Mouse (Mus musculus) kidney, postnatal 0 days (tissue): Measurements from ENCODE around the gene Tmem132c. TPM values are rescaled to one million over a fixed set of nuclear protein-coding genes. Genes with fewer than 3 reads are reported as not detected.
A peak's percentile ranks its signal among the peaks of the same experiment; 100 is the strongest.

Experiments
- ATAC-seq: fragments of 200-750 bp; cut with Nextera tagmentation; replicated peaks from 2 replicates; pipeline ENCODE4 v1.8.0; 2017; ENCODE audit warnings: low read depth, moderate number of reproducible peaks, moderate TSS enrichment, moderate library complexity; ENCODE audit not compliant: low FRiP score
- DNase-seq: peaks from one replicate; pipeline ENCODE4 v3.0.0-alpha.2; 2016; ENCODE audit warnings: low spot score
- H3K27ac ChIP-seq: fragments of 300-500 bp; sonication (generic); 2 replicates; pipeline ENCODE4 v1.5.1; 2014; ENCODE audit warnings: mild to moderate bottlenecking
- H3K27me3 ChIP-seq: fragments of 300-500 bp; sonication (generic); 2 replicates; pipeline ENCODE4 v1.6.1; 2014; ENCODE audit warnings: low read length, mixed read lengths; ENCODE audit not compliant: insufficient read depth
- H3K36me3 ChIP-seq: fragments of 300-500 bp; sonication (generic); 2 replicates; pipeline ENCODE4 v1.6.1; 2014; ENCODE audit warnings: low read length, mixed read lengths; ENCODE audit not compliant: insufficient read depth
- H3K4me1 ChIP-seq: fragments of 300-500 bp; sonication (generic); replicated peaks from 2 replicates; pipeline ENCODE4 v1.6.1; 2014; ENCODE audit warnings: antibody characterized with exemption, low read length, mixed read lengths; ENCODE audit not compliant: insufficient read depth
- H3K4me2 ChIP-seq: fragments of 300-500 bp; sonication (generic); 2 replicates; pipeline ENCODE4 v1.6.1; 2014; ENCODE audit warnings: mild to moderate bottlenecking, low read length, moderate library complexity, mixed read lengths
- H3K4me3 ChIP-seq: fragments of 300-500 bp; sonication (generic); replicated peaks from 2 replicates; pipeline ENCODE4 v1.5.1; 2014; ENCODE audit warnings: low read depth, low read length
- H3K9ac ChIP-seq: fragments of 300-500 bp; sonication (generic); 2 replicates; pipeline ENCODE4 v1.6.1; 2014; ENCODE audit warnings: low read depth, low read length
- H3K9me3 ChIP-seq: fragments of 300-500 bp; sonication (generic); replicated peaks from 2 replicates; pipeline ENCODE4 v1.6.1; 2016; ENCODE audit warnings: low read length, inconsistent platforms, mixed read lengths
- CTCF ChIP-seq: IDR thresholded peaks from 2 replicates; pipeline ENCODE4 v1.5.1; 2016; ENCODE audit warnings: antibody characterized with exemption, low read depth, mild to moderate bottlenecking, moderate library complexity
- WGBS: fragments of 180-500 bp; shearing (Covaris S2); extraction: QIAGEN DNeasy Blood & Tissue Kit; methylation state at CpG from one replicate; pipeline ENCODE4 v1.1.7; 2014; 5-methylcytosine and 5-hydroxymethylcytosine counted together
- polyA plus RNA-seq: library from polyadenylated mRNA; unstranded; fragments of >200 nt; fragmentation: Nextera tagmentation; extraction: Ambion mirVana; gene quantifications from 2 replicates; pipeline ENCODE4 v1.2.1, GENCODE M21; 2015

Gene Tmem132c
- polyA plus RNA-seq, 1 experiment from 2014 or later: 0.75 TPM

- no peaks in the 10 kb centered on the region for H3K27me3 ChIP-seq
- no peak overlapping the region for H3K4me2 ChIP-seq
- H3K27ac ChIP-seq: no peak overlapping the region
- H3K9ac ChIP-seq: no peak overlapping the region
- no peaks in the 10 kb centered on the region for H3K4me1 ChIP-seq
- TF ChIP-seq CTCF: no peak
- no peaks in the 10 kb centered on the region for H3K9me3 ChIP-seq
- DNase-seq: peak; percentile 25
- 52% methylated on average over 5 of the region's 5 CpGs for WGBS
- H3K4me3 ChIP-seq: no peak overlapping the region
- no peaks in the 10 kb centered on the region for H3K36me3 ChIP-seq
- no peak for ATAC-seq
Measured at GRCm38 (mm10) chr5:127471902-127472301, 230.3 kb downstream of the Tmem132c start.

- DNase-seq (no peak), ATAC-seq (no peak)
- H3K4me2 ChIP-seq: no peak overlapping the region
- TF ChIP-seq CTCF: no peak
- no peaks in the 10 kb centered on the region for H3K4me1 ChIP-seq
- H3K36me3 ChIP-seq: no peaks in the 10 kb centered on the region
- no peaks in the 10 kb centered on the region for H3K9me3 ChIP-seq
- no peak overlapping the region for H3K4me3 ChIP-seq
- H3K27me3 ChIP-seq: no peaks in the 10 kb centered on the region
- H3K27ac ChIP-seq: no peak overlapping the region
- no peak overlapping the region for H3K9ac ChIP-seq
- 93% methylated on average over 1 of the region's 2 CpGs for WGBS
Measured at GRCm38 (mm10) chr5:127473706-127474105, 232.1 kb downstream of the Tmem132c start.

- Histone ChIP-seq H3K4me1 (no peaks in the 10 kb centered on the region), H3K9me3 (no peaks in the 10 kb centered on the region), H3K36me3 (no peaks in the 10 kb centered on the region), H3K27ac (no peak overlapping the region), H3K4me2 (no peak overlapping the region), H3K27me3 (no peaks in the 10 kb centered on the region), H3K9ac (no peak overlapping the region), H3K4me3 (no peak overlapping the region)
- WGBS: 81% methylated on average over 6 of the region's 6 CpGs
- no peak for ATAC-seq
- TF ChIP-seq CTCF: no peak
- no peak for DNase-seq
Measured at GRCm38 (mm10) chr5:127474856-127475255, 233.2 kb downstream of the Tmem132c start.

- H3K9ac ChIP-seq: no peak overlapping the region
- WGBS: 15% methylated on average over 9 of the region's 9 CpGs
- no peaks in the 10 kb centered on the region for H3K9me3 ChIP-seq
- DNase-seq (no peak), ATAC-seq (no peak)
- TF ChIP-seq CTCF: no peak
- H3K27me3 ChIP-seq: no peaks in the 10 kb centered on the region
- H3K27ac ChIP-seq: no peak overlapping the region
- no peak overlapping the region for H3K4me3 ChIP-seq
- no peak overlapping the region for H3K4me2 ChIP-seq
- H3K4me1 ChIP-seq: no peaks in the 10 kb centered on the region
- H3K36me3 ChIP-seq: no peaks in the 10 kb centered on the region
Measured at GRCm38 (mm10) chr5:127477790-127478189, 236.2 kb downstream of the Tmem132c start.

GRCm38 (mm10) chr5:127478322-127478721, 236.7 kb downstream of the Tmem132c start:
- H3K4me1 ChIP-seq: no peaks in the 10 kb centered on the region
- no peak overlapping the region for H3K4me2 ChIP-seq
- no peak for TF ChIP-seq CTCF
- no peak overlapping the region for H3K4me3 ChIP-seq
- no peaks in the 10 kb centered on the region for H3K9me3 ChIP-seq
- H3K27ac ChIP-seq: no peak overlapping the region
- DNase-seq: no peak
- no peak for ATAC-seq
- H3K9ac ChIP-seq: no peak overlapping the region
- no peaks in the 10 kb centered on the region for H3K36me3 ChIP-seq
- WGBS: 12% methylated on average over 11 of the region's 11 CpGs
- no peaks in the 10 kb centered on the region for H3K27me3 ChIP-seq

GRCm38 (mm10) chr5:127480931-127481330, 239.3 kb downstream of the Tmem132c start:
- Histone ChIP-seq H3K27ac (no peak overlapping the region), H3K9me3 (no peaks in the 10 kb centered on the region), H3K9ac (no peak overlapping the region), H3K4me3 (no peak overlapping the region), H3K36me3 (no peaks in the 10 kb centered on the region), H3K27me3 (no peaks in the 10 kb centered on the region), H3K4me2 (no peak overlapping the region), H3K4me1 (no peaks in the 10 kb centered on the region)
- 60% methylated on average over 9 of the region's 9 CpGs for WGBS
- DNase-seq (no peak), ATAC-seq (no peak)
- no peak for TF ChIP-seq CTCF

GRCm38 (mm10) chr5:127481416-127481815, 239.8 kb downstream of the Tmem132c start:
- H3K27me3 ChIP-seq: no peaks in the 10 kb centered on the region
- WGBS: 34% methylated on average over 5 of the region's 5 CpGs
- no peak overlapping the region for H3K27ac ChIP-seq
- H3K9ac ChIP-seq: no peak overlapping the region
- H3K4me3 ChIP-seq: no peak overlapping the region
- TF ChIP-seq CTCF: peak; percentile 77
- ATAC-seq: no peak
- peak; percentile 20 for DNase-seq
- no peaks in the 10 kb centered on the region for H3K4me1 ChIP-seq
- no peak overlapping the region for H3K4me2 ChIP-seq
- no peaks in the 10 kb centered on the region for H3K36me3 ChIP-seq
- H3K9me3 ChIP-seq: no peaks in the 10 kb centered on the region
